Mouse (Mus musculus): ENCODE results near the gene Fcgrt. TPM values are rescaled to one million over a fixed set of nuclear protein-coding genes. Genes with fewer than 3 reads are reported as not detected.
"Not testable (repeated sequence)": the region's sequence is repeated elsewhere in the genome, so short reads cannot be mapped to it uniquely, and the experiment has no call there.

Gene Fcgrt
- polyA plus RNA-seq, 1 experiment from 2014 or later: 143 TPM

GRCm38 (mm10) chr7:45128624-45129246, 25.1 kb upstream of the Fcgrt start, which contains the start of gene Rpl13a:
Gene Rpl13a (minus strand): TSS chr7:45128761.
- peak; percentile 92 for ATAC-seq
- Histone ChIP-seq H3K4me1 (ENCODE audit: insufficient read depth, low read depth, low read length) (peaks cover 8% of the 10 kb centered on the region; the same call in 1 of the 2 replicates), H3K9ac (replicated peaks; ENCODE audit: low read depth) (peak within 1 kb of the TSS; percentile 92), H3K4me2 (replicated peaks; ENCODE audit: low read depth, low read length) (peak within 1 kb of the TSS; percentile 71), H3K27me3 (replicated peaks; ENCODE audit: insufficient read depth, low read length) (no peaks in the 10 kb centered on the region), H3K4me3 (ENCODE audit: low read depth, low read length) (peak within 1 kb of the TSS; percentile 81), H3K9me3 (ENCODE audit: low read length) (no peaks in the 10 kb centered on the region), H3K36me3 (ENCODE audit: insufficient read depth, low read length) (0 out of 2 replicates have a peak, but pooled peaks cover 17% of the 10 kb centered on the region), H3K27ac (ENCODE audit: low read length) (peak within 1 kb of the TSS; percentile 77)
- peak; percentile 99 for DNase-seq (ENCODE audit: low spot score)
- TF ChIP-seq EP300 (IDR thresholded peaks at IDR 0.05) (peak; percentile 57), CTCF (IDR thresholded peaks at IDR 0.05) (peak; percentile 92)
- WGBS: under 1% methylated on average over 48 of the region's 48 CpGs

GRCm38 (mm10) chr7:45127700-45128224, 24.1 kb upstream of the Fcgrt start:
- H3K27me3 ChIP-seq (replicated peaks; ENCODE audit: insufficient read depth, low read length): no peaks in the 10 kb centered on the region
- ATAC-seq (no peak), DNase-seq (ENCODE audit: low spot score) (no peak)
- TF ChIP-seq EP300 (IDR thresholded peaks at IDR 0.05): no peak
- no peak for TF ChIP-seq CTCF (IDR thresholded peaks at IDR 0.05)
- H3K4me2 ChIP-seq (replicated peaks; ENCODE audit: low read depth, low read length): peak overlapping the region; percentile 69
- peak overlapping the region; percentile 81 for H3K4me3 ChIP-seq (ENCODE audit: low read depth, low read length)
- H3K36me3 ChIP-seq (ENCODE audit: insufficient read depth, low read length): 0 out of 2 replicates have a peak, but pooled peaks cover 17% of the 10 kb centered on the region
- H3K4me1 ChIP-seq (ENCODE audit: insufficient read depth, low read depth, low read length): peaks cover 11% of the 10 kb centered on the region; the same call in 1 of the 2 replicates
- peak overlapping the region; percentile 92 for H3K9ac ChIP-seq (replicated peaks; ENCODE audit: low read depth)
- 2% methylated on average over 6 of the region's 6 CpGs for WGBS
- no peaks in the 10 kb centered on the region for H3K9me3 ChIP-seq (ENCODE audit: low read length)
- peak overlapping the region; percentile 77 for H3K27ac ChIP-seq (ENCODE audit: low read length)

GRCm38 (mm10) chr7:45126844-45127699, 23.4 kb upstream of the Fcgrt start:
- ATAC-seq: no peak
- TF ChIP-seq EP300 (IDR thresholded peaks at IDR 0.05): no peak
- 0 out of 2 replicates have a peak, but pooled peaks have one; percentile 31 for TF ChIP-seq CTCF (IDR thresholded peaks at IDR 0.05)
- Histone ChIP-seq H3K27ac (ENCODE audit: low read length) (no peak overlapping the region), H3K4me2 (replicated peaks; ENCODE audit: low read depth, low read length) (peak overlapping the region; percentile 69), H3K36me3 (ENCODE audit: insufficient read depth, low read length) (0 out of 2 replicates have a peak, but pooled peaks cover 17% of the 10 kb centered on the region), H3K27me3 (replicated peaks; ENCODE audit: insufficient read depth, low read length) (no peaks in the 10 kb centered on the region), H3K4me3 (ENCODE audit: low read depth, low read length) (peak overlapping the region; percentile 81; the same call in 1 of the 2 replicates), H3K9ac (replicated peaks; ENCODE audit: low read depth) (peak overlapping the region; percentile 92), H3K9me3 (ENCODE audit: low read length) (no peaks in the 10 kb centered on the region), H3K4me1 (ENCODE audit: insufficient read depth, low read depth, low read length) (peaks cover 12% of the 10 kb centered on the region; the same call in 1 of the 2 replicates)
- DNase-seq (ENCODE audit: low spot score): no peak
- 21% methylated on average over 21 of the region's 21 CpGs for WGBS

- H3K9me3 ChIP-seq (ENCODE audit: low read length): no peaks in the 10 kb centered on the region
- H3K27me3 ChIP-seq (replicated peaks; ENCODE audit: insufficient read depth, low read length): no peaks in the 10 kb centered on the region
- 0 out of 2 replicates have a peak, but pooled peaks cover 17% of the 10 kb centered on the region for H3K36me3 ChIP-seq (ENCODE audit: insufficient read depth, low read length)
- H3K4me2 ChIP-seq (replicated peaks; ENCODE audit: low read depth, low read length): no peak overlapping the region
- ATAC-seq: no peak
- no peak overlapping the region for H3K27ac ChIP-seq (ENCODE audit: low read length)
- 67% methylated on average over 17 of the region's 17 CpGs for WGBS
- H3K4me3 ChIP-seq (ENCODE audit: low read depth, low read length): no peak overlapping the region
- DNase-seq (ENCODE audit: low spot score): no peak
- H3K4me1 ChIP-seq (ENCODE audit: insufficient read depth, low read depth, low read length): peaks cover 12% of the 10 kb centered on the region; the same call in 1 of the 2 replicates
- no peak overlapping the region for H3K9ac ChIP-seq (replicated peaks; ENCODE audit: low read depth)
- TF ChIP-seq CTCF (IDR thresholded peaks at IDR 0.05) (no peak), EP300 (IDR thresholded peaks at IDR 0.05) (no peak)
These were observed 22.6 kb upstream of the Fcgrt start for GRCm38 (mm10) chr7:45126147-45126843.

GRCm38 (mm10) chr7:45125649-45126048, 22.0 kb upstream of the Fcgrt start:
- ATAC-seq; H3K9me3 ChIP-seq (ENCODE audit: low read length); H3K27me3 ChIP-seq (replicated peaks; ENCODE audit: insufficient read depth, low read length); H3K4me3 ChIP-seq (ENCODE audit: low read depth, low read length); H3K27ac ChIP-seq (ENCODE audit: low read length); H3K4me2 ChIP-seq (replicated peaks; ENCODE audit: low read depth, low read length); DNase-seq (ENCODE audit: low spot score); H3K9ac ChIP-seq (replicated peaks; ENCODE audit: low read depth): not testable (repeated sequence)
- Histone ChIP-seq H3K36me3 (ENCODE audit: insufficient read depth, low read length) (0 out of 2 replicates have a peak, but pooled peaks cover 17% of the 10 kb centered on the region), H3K4me1 (ENCODE audit: insufficient read depth, low read depth, low read length) (peaks cover 12% of the 10 kb centered on the region; the same call in 1 of the 2 replicates)
- 64% methylated on average over 5 of the region's 5 CpGs for WGBS
